Mouse (Mus musculus): ENCODE data around the gene Catsperz. TPM values are rescaled to one million over a fixed set of nuclear protein-coding genes. Genes with fewer than 3 reads are reported as not detected.
A peak's percentile ranks its signal among the peaks of the same experiment; 100 is the strongest.

Catsperz gene
- polyA plus RNA-seq, 1 experiment from 2014 or later = 1.9 TPM

Small RNA genes within 50 kb of the gene (microRNA-seq; reads per million reads assigned to microRNA genes)
- 3.5 reads per million, percentile 33 among the genes with 10 or more reads in this experiment for gene Mir6990 (ENCODE audit: borderline number of aligned reads)

Other genes with a start within 250 kb of the Catsperz start
- gene Rps6ka4, start 84.7 kb downstream of the Catsperz start, polyA plus RNA-seq (2014; fragmentation: Nextera tagmentation; extraction: Ambion mirVana) = 11.1 and 11.7 TPM in 2 replicates
- gene Ccdc88b, start 67.2 kb downstream of the Catsperz start, polyA plus RNA-seq (2014; fragmentation: Nextera tagmentation; extraction: Ambion mirVana) = 0.15 and 0.84 TPM in 2 replicates
- 91.5 and 97.8 TPM in 2 replicates for gene Trmt112, start 15.7 kb downstream of the Catsperz start, polyA plus RNA-seq (2014; fragmentation: Nextera tagmentation; extraction: Ambion mirVana)
- 143 and 150 TPM in 2 replicates for gene Prdx5, start 15.3 kb downstream of the Catsperz start, polyA plus RNA-seq (2014; fragmentation: Nextera tagmentation; extraction: Ambion mirVana)
- 9.0 and 10.5 TPM in 2 replicates for gene Esrra, start 3.6 kb downstream of the Catsperz start, polyA plus RNA-seq (2014; fragmentation: Nextera tagmentation; extraction: Ambion mirVana)
- gene Kcnk4, start 9.1 kb upstream of the Catsperz start, polyA plus RNA-seq (2014; fragmentation: Nextera tagmentation; extraction: Ambion mirVana) = 0.17 and 0.46 TPM in 2 replicates
- gene Bad, start 16.5 kb upstream of the Catsperz start, polyA plus RNA-seq (2014; fragmentation: Nextera tagmentation; extraction: Ambion mirVana) = 54.9 and 55.7 TPM in 2 replicates
- gene Gpr137, start 17.1 kb upstream of the Catsperz start, polyA plus RNA-seq (2014; fragmentation: Nextera tagmentation; extraction: Ambion mirVana) = 22.4 and 23.7 TPM in 2 replicates
- gene Ppp1r14b, start 49.6 kb upstream of the Catsperz start, polyA plus RNA-seq (2014; fragmentation: Nextera tagmentation; extraction: Ambion mirVana) = 162 and 177 TPM in 2 replicates
- gene Plcb3, start 51.1 kb upstream of the Catsperz start, polyA plus RNA-seq (2014; fragmentation: Nextera tagmentation; extraction: Ambion mirVana) = 17.2 and 20.1 TPM in 2 replicates
- 84.5 and 88.4 TPM in 2 replicates for gene Fkbp2, start 55.1 kb upstream of the Catsperz start, polyA plus RNA-seq (2014; fragmentation: Nextera tagmentation; extraction: Ambion mirVana)
- gene Vegfb, start 62.3 kb upstream of the Catsperz start, polyA plus RNA-seq (2014; fragmentation: Nextera tagmentation; extraction: Ambion mirVana) = 76.9 and 79.1 TPM in 2 replicates
- 26.3 and 28.5 TPM in 2 replicates for gene Dnajc4, start 67.2 kb upstream of the Catsperz start, polyA plus RNA-seq (2014; fragmentation: Nextera tagmentation; extraction: Ambion mirVana)
- gene Nudt22, start 70.7 kb upstream of the Catsperz start, polyA plus RNA-seq (2014; fragmentation: Nextera tagmentation; extraction: Ambion mirVana) = 24.6 and 25.2 TPM in 2 replicates
- 13.4 and 14.7 TPM in 2 replicates for gene Trpt1, start 70.8 kb upstream of the Catsperz start, polyA plus RNA-seq (2014; fragmentation: Nextera tagmentation; extraction: Ambion mirVana)
- 11.5 and 11.9 TPM in 2 replicates for gene Fermt3, start 94.1 kb upstream of the Catsperz start, polyA plus RNA-seq (2014; fragmentation: Nextera tagmentation; extraction: Ambion mirVana)
- 266 and 283 TPM in 2 replicates for gene Stip1, start 114.6 kb upstream of the Catsperz start, polyA plus RNA-seq (2014; fragmentation: Nextera tagmentation; extraction: Ambion mirVana)
- gene Macrod1, start 131.4 kb upstream of the Catsperz start, polyA plus RNA-seq (2014; fragmentation: Nextera tagmentation; extraction: Ambion mirVana) = 13.3 and 16.7 TPM in 2 replicates
- 0.79 and 0.97 TPM in 2 replicates for gene Flrt1, start 180.3 kb upstream of the Catsperz start, polyA plus RNA-seq (2014; fragmentation: Nextera tagmentation; extraction: Ambion mirVana)